Mouse (Mus musculus) natural killer cell, adult 2 months (primary cell): Measurements from ENCODE around the gene Vps4b.

Experiments used
- DNase-seq, 2 experiments: peaks; one replicate each; pipeline ENCODE4 v3.0.0; 2022; ENCODE audit warnings: low spot score in 2 of 2

The Vps4b gene

DNA sequence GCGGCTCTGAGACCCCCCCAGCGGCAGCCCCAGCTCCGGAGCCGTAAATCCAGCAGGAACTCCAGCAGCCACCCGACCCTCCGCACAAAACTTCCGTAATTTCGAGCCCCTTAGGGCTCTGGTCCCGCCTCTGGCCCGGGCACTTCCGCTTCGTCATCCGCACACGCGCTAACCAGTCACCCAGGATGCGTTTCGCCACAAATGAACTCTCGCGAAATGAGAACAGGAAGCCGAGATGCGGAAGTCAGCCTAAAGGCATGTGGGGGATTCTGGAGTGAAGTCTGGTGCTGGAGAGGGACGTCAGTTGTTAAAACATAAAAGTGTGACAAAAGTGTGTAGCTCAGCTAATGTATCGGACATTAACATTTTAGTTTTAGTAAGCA lies at the start of gene Vps4b:
Gene Vps4b, minus strand, starts transcription at position 187 of the 383 bp plus-strand sequence.
- DNase-seq = peak; percentile 92 to 94

GRCm38 (mm10) chr1:106828784-106829183 lies 32.3 kb upstream of the Vps4b start:
- DNase-seq = no peak

- no peak for DNase-seq
Observed at GRCm38 (mm10) chr1:106822297-106822696, 25.8 kb upstream of the Vps4b start.

DNA sequence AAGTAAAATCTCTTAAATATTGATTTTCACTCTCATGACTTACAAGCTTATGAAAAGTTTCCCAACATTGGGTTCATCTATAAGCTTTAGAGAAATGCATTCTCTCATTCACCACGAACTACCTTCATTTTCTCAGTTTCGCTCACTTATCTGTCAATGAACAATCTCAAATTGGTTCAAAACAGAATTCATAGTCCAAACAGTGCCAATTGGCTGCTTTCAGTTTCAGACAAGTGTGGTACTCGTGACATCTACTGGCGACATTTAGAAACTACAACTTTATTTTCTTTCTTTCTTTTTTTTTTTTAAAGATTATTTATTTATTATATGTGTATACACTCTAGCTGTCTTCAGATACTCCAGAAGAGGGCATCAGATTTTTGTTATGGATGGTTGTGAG lies 21.8 kb upstream of the Vps4b start:
- DNase-seq = peak in 1 of 2 experiments; percentile 9

DNA sequence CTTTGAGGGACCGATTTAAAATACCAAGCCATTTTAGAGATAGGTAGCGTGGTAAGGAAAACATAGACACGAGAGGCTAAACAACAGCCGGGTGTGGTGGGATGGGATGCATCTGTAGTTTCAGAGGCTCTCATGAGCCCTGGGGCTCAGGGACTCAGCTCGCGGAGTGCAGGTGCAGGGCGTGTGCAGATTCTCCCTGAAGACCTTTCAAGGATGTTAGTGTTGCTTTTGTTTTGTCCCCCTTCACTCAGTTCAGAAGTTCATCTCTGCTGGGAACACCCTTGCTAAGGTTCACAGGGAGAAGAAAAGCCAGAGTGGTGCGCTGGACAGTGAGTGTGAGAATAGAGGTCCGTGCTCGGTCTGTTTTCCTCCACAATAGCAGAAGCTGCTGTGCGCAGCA lies 20.2 kb upstream of the Vps4b start:
- no peak for DNase-seq

- DNase-seq = no peak
Observed at GRCm38 (mm10) chr1:106815265-106815664, 18.7 kb upstream of the Vps4b start.

DNA sequence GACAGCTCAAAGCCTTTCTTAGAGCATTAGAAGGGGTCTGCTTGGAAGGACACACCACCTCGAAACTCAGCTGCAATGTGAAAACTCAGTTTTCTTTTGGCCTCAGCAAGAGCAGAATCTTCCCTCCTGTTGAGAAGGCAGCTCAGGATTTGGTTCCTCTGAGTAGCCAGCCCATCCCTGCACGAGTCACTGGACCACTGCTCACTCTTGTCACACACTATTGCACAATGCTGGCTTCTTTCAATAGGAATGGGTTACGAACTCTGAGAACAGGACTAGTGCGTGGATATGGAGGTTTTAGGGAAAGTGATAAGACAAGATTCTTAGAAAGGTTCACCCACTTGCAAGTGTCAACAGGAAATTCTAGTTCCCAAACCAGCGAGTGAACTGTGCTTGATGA lies 18.3 kb upstream of the Vps4b start:
- no peak for DNase-seq

DNA sequence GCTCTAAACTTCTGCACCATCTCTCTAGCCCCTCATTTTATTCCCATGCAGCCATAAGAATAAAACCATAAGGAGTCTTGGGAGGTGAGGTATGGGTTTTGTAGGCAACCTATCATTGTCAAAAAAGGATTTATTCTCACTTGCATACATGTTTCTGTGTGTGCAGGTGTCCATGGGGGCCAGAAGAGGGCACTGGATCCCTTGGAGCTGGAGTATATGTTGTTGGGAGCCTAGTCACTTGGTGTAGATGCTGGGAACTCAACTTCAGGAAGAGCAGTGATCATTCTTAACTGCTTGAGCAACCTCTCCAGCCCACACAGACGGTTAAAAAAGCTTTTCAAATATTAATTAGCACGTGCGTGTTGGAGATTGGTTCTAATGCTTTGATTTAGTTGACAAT lies 3.4 kb upstream of the Vps4b start:
- no peak for DNase-seq

DNA sequence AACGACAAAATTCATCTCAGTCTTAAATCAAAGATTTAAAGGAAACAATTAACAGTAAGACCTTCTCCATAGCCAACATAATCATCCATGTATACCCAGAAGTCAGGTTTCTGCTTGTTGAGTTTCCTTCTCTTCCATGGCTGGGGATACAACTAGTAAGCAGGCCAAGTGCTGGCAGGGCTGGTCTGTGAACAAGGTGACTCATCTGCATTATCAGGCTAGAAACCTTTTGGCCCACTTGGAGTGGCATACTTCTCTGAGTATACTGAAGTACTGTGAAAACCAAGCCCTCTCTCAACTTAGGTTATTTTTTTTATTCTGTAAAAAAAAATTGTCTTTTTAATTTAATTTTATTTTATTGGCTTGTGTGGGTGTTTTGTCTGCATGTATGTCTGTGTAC lies 2.9 kb upstream of the Vps4b start:
- no peak for DNase-seq

DNA sequence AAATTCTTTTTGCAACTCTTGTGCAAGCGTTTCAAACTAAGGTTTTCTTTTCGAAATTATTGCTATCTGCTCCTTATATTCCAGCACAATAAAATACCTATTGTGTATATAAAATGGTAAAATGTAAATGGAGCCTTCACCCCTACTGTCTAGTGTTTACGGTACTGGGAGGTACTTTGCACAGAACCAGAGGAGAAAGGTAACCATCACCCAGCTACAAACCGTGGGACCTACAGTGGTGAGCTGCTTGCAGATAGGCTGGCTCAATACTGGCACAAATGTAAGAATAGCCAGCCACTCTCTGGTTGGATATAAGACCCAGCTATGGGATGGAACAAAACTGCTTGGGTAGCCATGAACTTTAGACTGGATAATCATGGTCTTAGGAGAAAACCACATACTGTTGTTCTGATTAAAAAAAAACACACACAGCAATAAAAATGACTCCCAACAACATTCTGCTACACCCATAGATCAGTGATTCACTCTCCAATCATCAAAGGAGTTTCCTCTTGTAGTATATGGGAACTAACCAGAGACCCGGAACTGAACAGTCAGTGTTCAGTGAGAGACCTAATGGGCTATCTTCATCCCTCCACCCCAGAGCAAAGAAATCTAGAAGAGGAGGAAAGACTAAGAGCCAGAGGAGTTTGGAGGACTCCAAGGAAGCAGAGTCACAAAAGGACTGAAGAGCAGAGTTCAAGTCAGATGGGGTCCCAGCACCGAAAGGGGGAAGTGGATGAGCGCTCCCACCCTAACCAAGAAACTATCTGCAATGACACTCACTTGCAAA lies 655 bp upstream of the Vps4b start:
- no peak for DNase-seq

DNA sequence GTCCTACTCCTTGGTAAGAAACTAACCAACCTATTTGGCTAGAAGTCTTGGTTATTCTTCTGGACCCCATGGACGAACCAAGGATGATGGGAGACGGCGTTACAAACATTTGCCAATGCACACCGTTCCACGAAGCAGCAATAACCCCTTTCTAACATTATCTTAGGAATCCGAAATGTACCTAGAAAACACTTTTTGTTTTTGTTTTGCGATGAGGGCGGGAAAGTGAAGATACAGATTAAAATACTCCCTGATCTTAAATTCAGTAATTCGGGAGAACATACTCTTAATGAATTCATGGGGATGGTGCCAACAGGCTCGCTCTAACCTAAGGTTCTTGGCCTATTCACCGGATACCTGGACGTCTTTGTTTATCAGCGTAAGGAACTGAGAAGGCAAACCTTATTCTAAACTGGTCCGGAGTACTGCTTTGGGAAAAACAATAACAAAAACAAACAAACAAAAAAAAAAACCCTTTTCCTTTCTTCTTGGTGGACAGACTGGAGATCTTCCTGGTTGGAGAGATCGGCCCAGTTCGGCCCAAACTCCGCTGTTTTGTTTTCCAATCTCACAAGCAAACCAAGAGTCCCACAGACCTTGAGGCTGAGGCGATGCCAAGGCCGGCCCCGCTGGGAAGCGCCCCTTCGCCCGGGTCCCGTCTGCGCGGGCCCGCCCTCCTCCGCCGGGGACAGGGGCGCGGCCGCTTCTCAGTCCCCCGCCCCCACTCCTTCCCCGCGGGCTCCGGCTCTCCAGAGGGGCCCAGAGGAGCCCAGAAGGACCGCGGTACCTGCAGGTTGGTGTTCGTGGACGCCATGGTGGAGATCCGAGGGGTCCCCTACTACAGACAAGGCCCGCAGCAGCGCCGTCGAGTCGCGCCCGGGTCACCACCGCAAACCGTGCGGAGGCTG lies 640 bp downstream of the Vps4b start:
- no peak for DNase-seq

DNA sequence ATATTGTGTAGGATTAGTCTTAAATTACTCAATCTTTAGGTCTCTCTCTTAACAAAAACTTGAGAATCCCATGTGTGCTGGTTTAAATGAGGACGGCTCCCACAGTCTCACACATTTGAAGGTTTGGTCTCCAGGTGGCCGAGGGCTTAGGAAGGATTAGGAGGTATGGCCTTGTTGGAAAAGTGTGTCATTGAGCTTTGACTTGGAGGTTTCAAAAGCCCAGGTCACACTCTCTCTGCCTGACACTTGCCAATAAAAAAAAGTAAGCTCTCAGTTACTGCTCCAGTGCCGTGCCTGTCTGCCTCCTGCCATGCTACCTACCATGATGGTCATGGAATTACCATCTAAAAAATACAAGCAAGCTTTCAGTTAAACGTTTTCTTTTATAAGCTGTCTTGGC lies 21.6 kb downstream of the Vps4b start:
- DNase-seq = no peak

DNA sequence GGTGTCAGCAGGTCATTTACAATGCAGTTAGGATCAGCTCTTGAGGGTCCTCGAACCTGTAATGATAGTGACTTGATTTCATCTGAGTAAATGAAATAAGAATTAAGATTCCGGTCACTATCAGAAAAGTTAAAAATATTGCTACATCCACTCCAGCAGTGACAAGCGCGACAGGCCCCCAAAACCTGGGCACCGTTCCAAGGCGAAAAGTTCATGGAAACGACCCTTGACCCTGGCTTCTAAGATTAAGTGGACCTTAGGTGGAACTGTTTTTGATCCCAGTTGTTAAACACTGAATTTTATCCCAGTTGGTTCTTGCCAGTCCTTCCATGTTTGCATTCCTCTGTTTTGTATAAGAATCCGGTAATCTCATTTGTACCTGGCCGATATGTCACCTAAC lies 22.4 kb downstream of the Vps4b start:
- no peak for DNase-seq

GRCm38 (mm10) chr1:106768773-106769172 lies 27.8 kb downstream of the Vps4b start:
- no peak for DNase-seq

DNA sequence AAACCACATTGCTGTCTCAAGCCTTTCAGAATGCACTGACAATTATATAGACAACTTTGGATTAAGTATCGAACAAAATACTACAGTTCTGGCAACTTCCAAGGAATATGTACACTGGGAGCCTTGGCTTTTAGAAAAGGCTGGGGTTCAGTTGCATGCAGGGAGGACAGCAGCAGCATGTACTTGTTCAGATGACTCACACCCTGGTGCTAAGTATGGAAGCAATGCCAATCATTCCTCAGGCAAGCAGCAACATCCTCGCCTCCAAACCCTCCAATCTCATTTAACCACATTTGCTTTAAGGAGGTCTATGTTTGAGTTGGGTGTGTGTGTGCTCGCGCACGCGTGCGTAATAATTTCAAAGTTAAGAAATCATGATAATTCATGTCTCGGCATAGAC lies 30.8 kb downstream of the Vps4b start:
- no peak for DNase-seq

GRCm38 (mm10) chr1:106764846-106765245 lies 31.7 kb downstream of the Vps4b start:
- DNase-seq = no peak

- no peak for DNase-seq
Observed at GRCm38 (mm10) chr1:106764281-106764680, 32.2 kb downstream of the Vps4b start.

- DNase-seq = no peak
Observed at GRCm38 (mm10) chr1:106760750-106761149, 35.8 kb downstream of the Vps4b start.

DNA sequence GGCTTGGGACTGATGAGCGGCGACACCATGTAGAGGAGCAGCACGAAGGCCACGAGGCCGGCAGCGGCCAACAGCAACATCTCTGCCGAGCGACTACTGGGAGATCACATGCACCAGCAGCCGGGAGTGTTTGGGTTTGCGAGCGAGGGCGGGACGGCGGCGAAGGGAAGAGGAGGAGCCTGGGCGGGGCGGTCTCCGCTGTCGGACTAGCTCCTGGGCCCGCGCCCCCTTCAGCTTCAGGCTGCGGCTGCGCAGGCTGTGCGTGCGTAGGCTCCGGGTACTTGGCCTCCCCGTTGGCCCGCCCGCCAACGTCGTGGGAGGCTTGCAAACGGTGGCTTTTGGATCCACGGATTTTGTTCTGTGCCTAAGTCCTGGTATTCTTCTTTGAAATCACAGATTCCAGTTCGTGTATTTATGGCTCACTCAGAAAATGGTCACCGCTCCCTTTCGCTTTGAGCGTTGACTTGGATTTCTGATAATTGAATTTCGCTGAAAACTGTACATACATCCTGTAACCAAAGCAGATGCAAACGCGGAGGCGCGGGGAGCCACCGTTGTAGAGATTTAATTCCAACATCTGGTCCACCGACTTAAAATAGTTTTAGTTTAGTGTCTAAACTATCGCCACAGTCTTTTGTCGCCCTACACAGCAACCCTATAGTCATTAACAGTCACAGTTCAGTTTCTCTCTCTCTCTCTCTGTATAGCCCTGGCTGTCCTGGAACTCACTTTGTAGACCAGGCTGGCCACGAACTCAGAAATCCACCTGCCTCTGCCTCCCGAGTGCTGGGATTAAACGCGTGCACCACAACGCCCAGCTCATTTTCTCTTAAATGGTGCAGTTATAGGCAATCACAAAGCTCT lies 36.7 kb downstream of the Vps4b start, which contains the start of gene Kdsr:
Gene Kdsr, minus strand, starts transcription at position 156 of the 864 bp plus-strand sequence.
- peak; percentile 94 to 97 for DNase-seq

DNA sequence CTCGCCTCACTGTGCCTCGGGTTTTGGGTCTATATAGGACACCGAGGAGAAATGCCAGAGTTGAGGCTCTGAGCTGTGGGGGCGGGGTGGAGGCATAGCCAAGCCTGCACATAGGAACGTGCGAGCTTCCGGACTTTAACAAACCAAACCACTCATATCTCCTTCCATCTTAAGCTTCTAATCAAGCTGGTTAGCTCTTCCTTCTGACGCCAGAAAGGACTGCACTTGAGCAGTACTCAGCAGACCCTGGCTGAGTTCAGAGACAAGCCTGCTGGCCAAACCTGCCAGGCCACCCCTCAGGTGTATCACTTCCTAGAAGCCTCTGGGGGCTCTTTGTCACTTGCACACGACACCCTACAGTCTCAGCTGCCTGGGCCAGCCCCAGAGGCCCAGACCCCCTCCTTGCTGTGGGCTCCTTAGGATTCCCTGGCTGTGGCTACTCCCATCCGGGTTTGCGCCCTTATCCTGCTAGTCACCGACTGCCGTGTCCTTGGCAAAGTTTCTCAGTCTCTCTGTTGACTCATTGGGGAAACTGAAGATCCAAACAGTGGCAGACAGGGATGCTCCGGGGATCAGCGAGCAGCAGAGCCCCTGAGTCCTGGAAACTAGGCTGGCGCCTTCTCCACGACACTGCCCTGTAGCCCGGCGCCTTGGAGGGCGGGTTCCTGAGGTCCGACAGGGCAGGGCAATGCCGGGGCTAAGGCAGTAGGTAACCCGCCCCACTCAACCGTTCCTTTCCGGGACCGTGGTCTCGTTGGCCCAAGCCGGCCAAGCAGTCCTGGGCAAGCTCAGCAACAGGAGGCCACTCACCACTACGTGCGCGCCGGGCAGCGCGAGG lies 37.6 kb downstream of the Vps4b start:
- DNase-seq = peak; percentile 27 to 34

DNA sequence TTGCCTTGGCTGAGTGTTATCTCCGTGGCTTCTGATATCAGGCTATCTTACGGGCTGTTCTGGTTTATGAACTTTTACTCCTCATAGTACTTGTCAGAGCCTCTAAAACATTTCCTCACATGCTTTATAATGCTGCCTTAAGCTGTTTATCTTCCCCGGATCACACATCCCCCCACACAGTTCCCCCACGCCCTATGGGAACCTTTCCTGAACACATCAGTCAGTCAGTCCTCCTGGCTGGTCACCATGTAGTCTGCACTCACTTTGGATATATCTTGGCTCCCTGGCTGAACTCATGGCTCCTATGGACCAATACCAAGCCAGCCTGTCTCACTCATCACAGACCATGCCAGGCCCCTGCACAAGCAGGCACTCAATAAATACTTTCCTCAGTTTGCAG lies 39.9 kb downstream of the Vps4b start:
- DNase-seq = no peak
